ENCODE assay signal across 7 mouse cellular contexts in the genomic region with DNA sequence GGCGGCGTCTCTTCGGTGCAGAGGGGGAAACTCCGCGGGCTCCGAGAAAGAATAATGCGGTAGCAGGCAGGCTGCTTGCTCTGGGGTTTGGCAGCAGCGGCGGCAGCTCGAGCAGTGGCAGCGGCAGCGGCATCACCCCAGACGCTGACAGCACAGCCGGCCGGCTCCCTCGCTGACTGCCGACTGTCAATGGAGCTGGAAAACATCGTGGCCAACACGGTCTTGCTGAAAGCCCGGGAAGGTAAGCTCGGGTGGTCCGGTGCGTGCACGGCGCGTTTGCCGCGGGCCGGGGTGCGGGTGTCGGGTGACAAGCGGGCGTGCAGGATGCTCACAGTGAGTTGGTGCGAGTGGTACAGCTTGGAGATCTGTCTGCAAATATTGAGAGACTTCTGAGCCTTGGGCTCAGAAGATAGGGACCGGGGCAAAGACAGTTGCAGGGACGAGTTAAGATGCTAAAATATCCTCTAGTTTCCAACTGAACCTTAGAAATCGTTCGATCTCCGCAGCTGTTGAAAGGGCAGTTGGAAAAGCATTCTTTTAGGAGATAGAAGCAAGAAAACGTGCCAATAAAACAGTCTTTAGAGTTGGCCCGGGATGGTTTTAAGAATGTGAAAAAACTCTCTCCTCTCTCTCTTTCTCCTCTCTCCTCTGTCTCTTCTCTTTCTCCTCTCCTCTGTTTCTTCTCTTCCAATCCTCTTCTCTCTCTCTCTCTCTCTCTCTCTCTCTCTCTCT. TPM values are rescaled to one million over a fixed set of nuclear protein-coding genes. Genes with fewer than 3 reads are reported as not detected.
DNase-seq lines count a peak whose midpoint lies in the region; ATAC-seq and TF ChIP-seq lines count a peak whose summit lies in the region.

No protein-coding gene starts in this region.

- peak overlapping the region; percentile 72 for H3K4me2 ChIP-seq in forebrain, embryonic 12.5 days
- H3K4me2 ChIP-seq in liver, embryonic 15.5 days = peak overlapping the region; percentile 96

- peak overlapping the region; percentile 88 for H3K9ac ChIP-seq in forebrain, embryonic 12.5 days
- H3K9ac ChIP-seq in liver, embryonic 15.5 days = peak overlapping the region; percentile 98

- ATAC-seq in forebrain, embryonic 12.5 days (ENCODE audit: low FRiP score) = peak; percentile 63
- ATAC-seq in hematopoietic stem cell, adult 5-6 weeks (replicated peaks in 1 of 2; ENCODE audit: insufficient read depth in 1 of 2, low FRiP score in 2 of 2, low TSS enrichment in 1 of 2, low read depth in 1 of 2, poor library complexity in 2 of 2, severe bottlenecking in 2 of 2) = peak; percentile 18 to 31; a peak in 2 of 4 replicates
- ATAC-seq in liver, embryonic 15.5 days (ENCODE audit: insufficient read depth) = peak; percentile 20

- H3K4me3 ChIP-seq in brown adipose tissue, adult 24 weeks (ENCODE audit: insufficient read depth, low read depth, low read length) = peak overlapping the region; percentile 76
- peak overlapping the region; percentile 82 for H3K4me3 ChIP-seq in forebrain, embryonic 12.5 days (replicated peaks)
- H3K4me3 ChIP-seq in liver, embryonic 15.5 days (replicated peaks) = peak overlapping the region; percentile 97
- peak overlapping the region; percentile 77 for H3K4me3 ChIP-seq in small intestine, adult 2 months (ENCODE audit: low read depth, low read length)

- no peak for TF ChIP-seq POLR2A in small intestine, adult 2 months (IDR thresholded peaks at IDR 0.05; ENCODE audit: low read depth, low read length)

- H3K27ac ChIP-seq in brown adipose tissue, adult 24 weeks (replicated peaks; ENCODE audit: low read depth, low read length) = peak overlapping the region; percentile 70
- peak overlapping the region; percentile 95 for H3K27ac ChIP-seq in forebrain, embryonic 12.5 days
- peak overlapping the region; percentile 97 for H3K27ac ChIP-seq in liver, embryonic 15.5 days (replicated peaks)
- peak overlapping the region; percentile 67 for H3K27ac ChIP-seq in small intestine, adult 2 months (ENCODE audit: insufficient read depth, low read depth, low read length)

- no peaks in the 10 kb centered on the region for H3K9me3 ChIP-seq in forebrain, embryonic 12.5 days
- no peaks in the 10 kb centered on the region for H3K9me3 ChIP-seq in liver, embryonic 15.5 days (replicated peaks)

- WGBS in forebrain, embryonic 12.5 days = under 1% methylated on average over 38 of the region's 41 CpGs
- under 1% methylated on average over 41 of the region's 41 CpGs for WGBS in liver, embryonic 15.5 days (ENCODE audit: insufficient replicate concordance)
- WGBS in small intestine, adult 2 months = under 1% methylated on average over 39 of the region's 41 CpGs

- no peaks in the 10 kb centered on the region for H3K27me3 ChIP-seq in forebrain, embryonic 12.5 days
- peaks cover 17% of the 10 kb centered on the region; the same call in 1 of the 2 replicates for H3K27me3 ChIP-seq in liver, embryonic 15.5 days
- H3K27me3 ChIP-seq in small intestine, adult 2 months (ENCODE audit: control insufficient read depth, insufficient read depth, low read length) = no peaks in the 10 kb centered on the region

- DNase-seq in right cerebral cortex, adult 18-20 months = peak; percentile 61
- no peak for DNase-seq in right cerebral cortex, postnatal 10 days (ENCODE audit: low spot score in 2 of 2)

- H3K4me1 ChIP-seq in brown adipose tissue, adult 24 weeks (ENCODE audit: control insufficient read depth, insufficient read depth, insufficient read length, low read length) = peaks cover 3% of the 10 kb centered on the region; the same call in 1 of the 2 replicates
- peaks cover 16% of the 10 kb centered on the region for H3K4me1 ChIP-seq in forebrain, embryonic 12.5 days
- H3K4me1 ChIP-seq in liver, embryonic 15.5 days (replicated peaks) = peaks cover 49% of the 10 kb centered on the region
- H3K4me1 ChIP-seq in small intestine, adult 2 months (ENCODE audit: control insufficient read depth, insufficient read depth, insufficient read length, low read length) = peaks cover 8% of the 10 kb centered on the region; the same call in 1 of the 2 replicates

- no peaks in the 10 kb centered on the region for H3K36me3 ChIP-seq in forebrain, embryonic 12.5 days (replicated peaks)
- H3K36me3 ChIP-seq in liver, embryonic 15.5 days (replicated peaks) = no peaks in the 10 kb centered on the region
- H3K36me3 ChIP-seq in small intestine, adult 2 months (ENCODE audit: control insufficient read depth, insufficient read depth, low read length) = no peaks in the 10 kb centered on the region

- TF ChIP-seq CTCF in small intestine, adult 2 months (IDR thresholded peaks at IDR 0.05; ENCODE audit: extremely low read depth, insufficient read length, insufficient replicate concordance, low read depth, low read length) = no peak

RNA-seq across cellular contexts. Expression of gene Grk5, which starts 1.0 kb away (rescaled TPM):
- 16.7 and 22.8 TPM in 2 replicates for polyA plus RNA-seq in brown adipose tissue, adult 24 weeks (2012; ENCODE audit: insufficient read depth, insufficient read length, missing spikeins)
- 2.0 and 2.4 TPM in 2 replicates for polyA plus RNA-seq in forebrain, embryonic 12.5 days (2016; fragmentation: Nextera tagmentation; extraction: Ambion mirVana)
- 4.8 and 8.4 TPM in 2 replicates for total RNA-seq in hematopoietic stem cell, adult 5-6 weeks (2017)
- 0.41 and 0.47 TPM in 2 replicates for polyA plus RNA-seq in liver, embryonic 15.5 days (2015; fragmentation: Nextera tagmentation; extraction: Ambion mirVana)
- 0.81 and 1.3 TPM in 2 replicates for polyA plus RNA-seq in small intestine, adult 2 months (2012; rRNA removed)

RNA-seq across cellular contexts. Expression of gene Prdx3, which starts 16.2 kb away (rescaled TPM):
- 639 and 741 TPM in 2 replicates for polyA plus RNA-seq in brown adipose tissue, adult 24 weeks (2012; ENCODE audit: insufficient read depth, insufficient read length, missing spikeins)
- polyA plus RNA-seq in forebrain, embryonic 12.5 days (2016; fragmentation: Nextera tagmentation; extraction: Ambion mirVana) = 84.8 and 88.9 TPM in 2 replicates
- total RNA-seq in hematopoietic stem cell, adult 5-6 weeks (2017) = 66.0 and 122 TPM in 2 replicates
- polyA plus RNA-seq in liver, embryonic 15.5 days (2015; fragmentation: Nextera tagmentation; extraction: Ambion mirVana) = 341 TPM in 2 replicates
- 30.4 and 40.2 TPM in 2 replicates for polyA plus RNA-seq in small intestine, adult 2 months (2012; rRNA removed)

RNA-seq across cellular contexts. Expression of gene Sfxn4, which starts 29.3 kb away (rescaled TPM):
- 8.1 and 12.0 TPM in 2 replicates for polyA plus RNA-seq in brown adipose tissue, adult 24 weeks (2012; ENCODE audit: insufficient read depth, insufficient read length, missing spikeins)
- 9.8 and 12.5 TPM in 2 replicates for polyA plus RNA-seq in forebrain, embryonic 12.5 days (2016; fragmentation: Nextera tagmentation; extraction: Ambion mirVana)
- 4.0 and 10.9 TPM in 2 replicates for total RNA-seq in hematopoietic stem cell, adult 5-6 weeks (2017)
- 0.62 and 1.1 TPM in 2 replicates for polyA plus RNA-seq in liver, embryonic 15.5 days (2015; fragmentation: Nextera tagmentation; extraction: Ambion mirVana)
- polyA plus RNA-seq in small intestine, adult 2 months (2012; rRNA removed) = 0.16 and 0.29 TPM in 2 replicates
